Mouse (Mus musculus) bone marrow macrophage, adult 2 months (primary cell): ENCODE data around the gene Hydin. TPM values are rescaled to one million over a fixed set of nuclear protein-coding genes. Genes with fewer than 3 reads are reported as not detected.
A peak's percentile ranks its signal among the peaks of the same experiment; 100 is the strongest.

Experiments
- H3K27ac ChIP-seq: 2 replicates; pipeline ENCODE4 v1.5.1; 2012; ENCODE audit warnings: low read depth, low read length; ENCODE audit not compliant: insufficient read depth
- H3K4me1 ChIP-seq: 2 replicates; pipeline ENCODE4 v1.6.1; 2012; ENCODE audit warnings: low read length; ENCODE audit not compliant: control insufficient read depth, insufficient read depth
- H3K4me3 ChIP-seq: 2 replicates; pipeline ENCODE4 v1.5.1; 2012; ENCODE audit warnings: mild to moderate bottlenecking, low read length, moderate library complexity; ENCODE audit not compliant: insufficient read depth
- CTCF ChIP-seq: IDR thresholded peaks from 2 replicates; pipeline ENCODE4 v1.5.1; 2012; ENCODE audit warnings: low read depth, mild to moderate bottlenecking, low read length, moderate library complexity
- POLR2A ChIP-seq: IDR thresholded peaks from 2 replicates; pipeline ENCODE4 v1.6.1; 2012; ENCODE audit warnings: mild to moderate bottlenecking, low read depth, low read length, borderline replicate concordance
- polyA plus RNA-seq: library from polyadenylated mRNA; stranded (reverse); fragments of >200 nt; gene quantifications from 2 replicates; pipeline ENCODE4 v1.2.4, GENCODE M21; 2012; ENCODE audit not compliant: missing spikeins, insufficient read depth, insufficient read length

Hydin gene
- polyA plus RNA-seq, 1 experiment: 0.32 TPM

- TF ChIP-seq CTCF (no peak), POLR2A (no peak)
- Histone ChIP-seq H3K27ac (no peak overlapping the region), H3K4me1 (peaks cover 2% of the 10 kb centered on the region), H3K4me3 (no peak overlapping the region)
Measured at GRCm38 (mm10) chr8:110642331-110642730, 375.6 kb downstream of the Hydin start.

GRCm38 (mm10) chr8:110643177-110643576 is 376.4 kb downstream of the Hydin start:
- Histone ChIP-seq H3K27ac (no peak overlapping the region), H3K4me1 (peaks cover 2% of the 10 kb centered on the region), H3K4me3 (no peak overlapping the region)
- TF ChIP-seq POLR2A (no peak), CTCF (no peak)

DNA sequence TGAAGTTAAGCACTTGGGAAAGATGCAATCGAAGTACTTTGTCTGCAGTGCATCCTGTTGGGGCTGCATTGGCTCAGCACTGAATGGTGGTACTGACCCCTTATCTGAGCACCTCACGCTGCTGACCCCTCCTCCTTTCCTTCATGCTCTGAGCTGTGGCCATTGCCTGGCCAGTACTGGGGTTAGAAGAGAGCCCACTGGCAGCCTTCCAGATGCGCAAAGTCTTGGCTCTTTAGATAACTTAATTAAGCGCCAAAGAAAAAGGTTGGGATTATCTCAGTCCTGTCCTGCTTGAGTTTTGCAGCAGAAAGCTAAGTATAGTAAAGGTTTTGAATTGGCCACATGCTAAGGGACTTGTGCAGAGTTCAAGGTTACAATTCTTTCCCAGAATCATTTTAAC is 377.6 kb downstream of the Hydin start:
- H3K4me1 ChIP-seq: peaks cover 2% of the 10 kb centered on the region
- TF ChIP-seq CTCF (no peak), POLR2A (no peak)
- H3K27ac ChIP-seq: no peak overlapping the region
- H3K4me3 ChIP-seq: no peak overlapping the region

DNA sequence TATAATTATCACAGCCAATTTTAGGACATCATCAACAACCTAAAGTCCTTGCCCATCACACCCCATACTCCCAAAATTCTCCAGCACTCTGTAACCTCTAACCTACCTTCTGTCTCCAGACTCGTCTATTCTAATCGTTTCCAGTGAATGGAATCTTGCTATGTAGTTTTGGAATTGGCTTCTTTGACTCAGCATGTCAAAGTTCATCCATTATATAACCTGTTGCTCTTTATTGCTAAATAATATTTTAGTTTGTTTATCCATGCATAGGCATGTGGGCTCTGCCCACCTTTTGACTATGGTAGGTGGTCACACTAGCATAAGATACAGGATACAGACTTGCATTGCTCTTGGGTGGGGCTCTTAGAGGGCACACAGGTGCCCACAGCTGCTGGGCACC is 378.1 kb downstream of the Hydin start:
- Histone ChIP-seq H3K27ac (no peak overlapping the region), H3K4me3 (no peak overlapping the region), H3K4me1 (peaks cover 2% of the 10 kb centered on the region)
- TF ChIP-seq POLR2A (no peak), CTCF (no peak)

- Histone ChIP-seq H3K27ac (no peak overlapping the region), H3K4me3 (no peak overlapping the region), H3K4me1 (peaks cover 2% of the 10 kb centered on the region)
- TF ChIP-seq CTCF (no peak), POLR2A (no peak)
Measured at GRCm38 (mm10) chr8:110645340-110645739, 378.6 kb downstream of the Hydin start.

- TF ChIP-seq CTCF (peak; percentile 28; the same call in 1 of the 2 replicates), POLR2A (no peak)
- no peak overlapping the region for H3K4me3 ChIP-seq
- H3K27ac ChIP-seq: no peak overlapping the region
- H3K4me1 ChIP-seq: peaks cover 2% of the 10 kb centered on the region
Measured at GRCm38 (mm10) chr8:110646064-110646463, 379.3 kb downstream of the Hydin start.

- Histone ChIP-seq H3K27ac (no peak overlapping the region), H3K4me3 (no peak overlapping the region), H3K4me1 (no peaks in the 10 kb centered on the region)
- no peak for TF ChIP-seq POLR2A
- TF ChIP-seq CTCF: no peak
Measured at GRCm38 (mm10) chr8:110648577-110648976, 381.8 kb downstream of the Hydin start.

GRCm38 (mm10) chr8:110649286-110649685 is 382.5 kb downstream of the Hydin start:
- TF ChIP-seq CTCF (no peak), POLR2A (no peak)
- Histone ChIP-seq H3K4me3 (no peak overlapping the region), H3K27ac (no peak overlapping the region), H3K4me1 (no peaks in the 10 kb centered on the region)

DNA sequence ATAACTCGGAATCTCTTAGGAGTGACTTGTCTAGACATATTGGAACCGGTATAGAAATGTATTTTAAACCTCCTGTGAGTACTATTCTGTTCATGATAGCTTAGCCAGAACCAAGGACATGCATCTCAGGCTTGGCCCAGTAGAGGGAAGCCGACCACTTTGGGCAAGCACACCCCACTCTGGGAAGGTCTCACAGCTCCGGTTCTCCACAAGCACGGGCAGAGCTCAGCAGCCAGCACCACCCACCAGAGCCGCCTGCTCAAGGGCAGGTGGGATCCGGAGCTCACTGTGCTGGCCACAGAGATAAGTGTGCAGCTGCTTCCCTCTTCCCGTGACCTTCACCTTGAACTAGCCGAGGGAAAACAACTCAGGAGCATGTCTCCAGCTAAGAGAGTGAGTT is 384.1 kb downstream of the Hydin start:
- Histone ChIP-seq H3K4me1 (no peaks in the 10 kb centered on the region), H3K4me3 (no peak overlapping the region), H3K27ac (no peak overlapping the region)
- TF ChIP-seq POLR2A (no peak), CTCF (no peak)

DNA sequence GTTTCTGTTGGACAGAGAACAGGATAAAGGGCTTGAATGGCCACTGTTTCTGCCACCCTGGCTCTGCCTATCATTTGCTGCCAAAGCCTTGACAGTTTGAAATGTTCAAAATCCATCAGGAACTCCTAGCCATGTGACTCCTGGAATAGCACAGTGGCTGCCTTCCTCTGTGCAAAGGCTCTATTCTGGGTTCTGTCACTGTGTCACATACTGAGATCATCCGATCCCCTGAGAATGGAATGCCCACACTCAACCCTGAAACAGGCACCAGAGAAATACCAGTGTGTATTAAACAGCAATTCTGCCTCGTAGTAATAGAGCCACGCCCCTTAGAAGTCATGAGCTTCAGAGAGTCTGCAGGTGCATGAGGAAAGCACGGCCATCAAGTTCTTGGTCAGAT is 385.1 kb downstream of the Hydin start:
- TF ChIP-seq CTCF (no peak), POLR2A (no peak)
- H3K27ac ChIP-seq: no peak overlapping the region
- H3K4me3 ChIP-seq: no peak overlapping the region
- no peaks in the 10 kb centered on the region for H3K4me1 ChIP-seq
